Mouse (Mus musculus): ENCODE measurements at regions not wholly inside any gene's neighbourhood (a gene's known extent, or its start where the extent isn't known, plus 50 kb on each side); places are given as distances from the start of the nearest gene placed in this dataset.

DNA sequence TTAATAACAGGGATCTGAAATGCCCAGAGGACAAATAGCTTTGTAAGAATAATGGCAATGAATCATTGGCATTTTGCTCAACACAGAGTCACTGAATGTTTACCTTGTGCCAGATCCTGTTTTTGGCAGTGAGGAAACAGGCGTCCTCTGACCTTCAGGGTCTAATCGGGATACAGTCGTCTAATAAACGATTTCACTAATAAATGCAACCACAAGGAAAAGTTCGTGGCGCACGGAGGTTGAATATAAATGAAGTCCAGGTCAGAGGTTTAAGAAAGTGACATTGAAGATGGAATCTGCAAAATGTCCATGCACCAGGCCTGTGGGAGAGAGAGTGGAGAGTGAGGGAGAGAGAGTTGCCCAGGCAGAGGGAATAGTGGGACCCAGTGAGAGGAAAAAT lies 387.5 kb downstream of the 1810013L24Rik start:
- Histone ChIP-seq H3K9me3 (ENCODE audit: low read length) (no peaks in the 10 kb centered on the region), H3K4me1 (ENCODE audit: insufficient read depth, low read length) (no peaks in the 10 kb centered on the region), H3K27me3 (ENCODE audit: insufficient read depth, low read length) (0 out of 2 replicates have a peak, but pooled peaks cover 3% of the 10 kb centered on the region), H3K4me2 (ENCODE audit: low read depth, low read length, poor library complexity, severe bottlenecking) (no peak overlapping the region), H3K9ac (replicated peaks; ENCODE audit: low read length, poor library complexity, severe bottlenecking) (no peak overlapping the region), H3K4me3 (ENCODE audit: low read depth, low read length) (no peak overlapping the region), H3K36me3 (ENCODE audit: insufficient read depth, low read length) (no peaks in the 10 kb centered on the region), H3K27ac (ENCODE audit: low read depth, low read length) (no peak overlapping the region)
- TF ChIP-seq CTCF (IDR thresholded peaks at IDR 0.05) = no peak
- WGBS = 83% methylated on average over 7 of the region's 7 CpGs
- DNase-seq (ENCODE audit: low spot score) = no peak
- no peak for ATAC-seq (ENCODE audit: low FRiP score)

GRCm38 (mm10) chr16:9230178-9230577 lies 400.3 kb downstream of the 1810013L24Rik start:
- no peak overlapping the region for H3K4me2 ChIP-seq (ENCODE audit: low read depth, low read length, poor library complexity, severe bottlenecking)
- no peak overlapping the region for H3K4me3 ChIP-seq (ENCODE audit: low read depth, low read length)
- H3K4me1 ChIP-seq (ENCODE audit: insufficient read depth, low read length) = no peaks in the 10 kb centered on the region
- H3K9me3 ChIP-seq (ENCODE audit: low read length) = no peaks in the 10 kb centered on the region
- TF ChIP-seq CTCF (IDR thresholded peaks at IDR 0.05) = no peak
- no peaks in the 10 kb centered on the region for H3K27me3 ChIP-seq (ENCODE audit: insufficient read depth, low read length)
- no peak overlapping the region for H3K9ac ChIP-seq (replicated peaks; ENCODE audit: low read length, poor library complexity, severe bottlenecking)
- DNase-seq (ENCODE audit: low spot score) = no peak
- no peaks in the 10 kb centered on the region for H3K36me3 ChIP-seq (ENCODE audit: insufficient read depth, low read length)
- no peak overlapping the region for H3K27ac ChIP-seq (ENCODE audit: low read depth, low read length)
- no peak for ATAC-seq (ENCODE audit: low FRiP score)

DNA sequence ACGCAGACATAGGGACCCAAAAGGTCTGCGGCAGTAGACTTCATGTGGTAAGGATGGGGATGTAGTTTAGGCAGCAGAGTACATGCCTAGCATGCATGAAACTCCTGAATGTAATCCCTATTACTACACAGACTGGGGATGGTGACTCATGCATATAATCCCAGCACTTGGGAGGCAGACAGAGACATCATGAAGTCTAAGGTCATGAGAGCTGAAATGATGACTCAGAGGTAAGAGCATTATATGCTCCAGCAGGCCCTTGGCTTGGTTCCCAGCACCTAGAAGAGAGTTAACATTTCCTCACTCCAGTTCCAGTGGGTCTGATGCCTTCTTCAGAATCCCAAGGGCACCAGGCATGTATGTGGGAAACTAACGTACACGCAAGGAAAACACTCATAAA lies 412.2 kb downstream of the 1810013L24Rik start:
- no peak for TF ChIP-seq CTCF (IDR thresholded peaks at IDR 0.05)
- ATAC-seq (ENCODE audit: low FRiP score) (no peak), DNase-seq (ENCODE audit: low spot score) (no peak)
- Histone ChIP-seq H3K36me3 (ENCODE audit: insufficient read depth, low read length) (no peaks in the 10 kb centered on the region), H3K27me3 (ENCODE audit: insufficient read depth, low read length) (no peaks in the 10 kb centered on the region), H3K4me2 (ENCODE audit: low read depth, low read length, poor library complexity, severe bottlenecking) (no peak overlapping the region), H3K9ac (replicated peaks; ENCODE audit: low read length, poor library complexity, severe bottlenecking) (no peak overlapping the region), H3K27ac (ENCODE audit: low read depth, low read length) (no peak overlapping the region), H3K9me3 (ENCODE audit: low read length) (no peaks in the 10 kb centered on the region), H3K4me3 (ENCODE audit: low read depth, low read length) (no peak overlapping the region), H3K4me1 (ENCODE audit: insufficient read depth, low read length) (no peaks in the 10 kb centered on the region)
- WGBS = 95% methylated on average over 4 of the region's 4 CpGs

- H3K27ac ChIP-seq (ENCODE audit: low read depth, low read length) = no peak overlapping the region
- ATAC-seq (ENCODE audit: low FRiP score) = no peak
- H3K9ac ChIP-seq (replicated peaks; ENCODE audit: low read length, poor library complexity, severe bottlenecking) = no peak overlapping the region
- H3K4me2 ChIP-seq (ENCODE audit: low read depth, low read length, poor library complexity, severe bottlenecking) = no peak overlapping the region
- DNase-seq (ENCODE audit: low spot score) = no peak
- H3K27me3 ChIP-seq (ENCODE audit: insufficient read depth, low read length) = no peaks in the 10 kb centered on the region
- H3K4me3 ChIP-seq (ENCODE audit: low read depth, low read length) = no peak overlapping the region
- H3K36me3 ChIP-seq (ENCODE audit: insufficient read depth, low read length) = no peaks in the 10 kb centered on the region
- H3K4me1 ChIP-seq (ENCODE audit: insufficient read depth, low read length) = no peaks in the 10 kb centered on the region
- WGBS = 63% methylated on average over 3 of the region's 3 CpGs
- TF ChIP-seq CTCF (IDR thresholded peaks at IDR 0.05) = no peak
- H3K9me3 ChIP-seq (ENCODE audit: low read length) = no peaks in the 10 kb centered on the region
Measured at GRCm38 (mm10) chr16:9247198-9247597, 417.3 kb downstream of the 1810013L24Rik start.

DNA sequence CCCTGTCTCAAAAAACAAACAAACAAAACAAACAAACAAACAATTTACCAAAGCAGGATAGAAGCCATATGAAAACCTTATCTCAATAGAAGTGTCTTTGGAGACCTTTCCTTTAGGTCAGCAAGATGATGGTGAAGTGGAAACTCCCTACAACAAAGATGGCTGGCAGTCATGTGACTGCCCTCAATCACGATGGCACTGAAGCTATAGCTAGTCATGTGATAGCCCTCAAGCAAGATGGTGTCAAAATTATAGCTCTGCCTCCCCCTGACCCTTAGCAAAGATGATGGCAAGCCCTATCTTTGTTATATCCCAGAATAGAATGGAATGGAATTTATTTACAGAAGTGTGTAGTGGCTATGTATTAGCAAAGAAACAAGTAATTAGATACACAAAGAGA lies 423.2 kb downstream of the 1810013L24Rik start:
- Histone ChIP-seq H3K27ac (ENCODE audit: low read depth, low read length) (no peak overlapping the region), H3K36me3 (ENCODE audit: insufficient read depth, low read length) (no peaks in the 10 kb centered on the region), H3K4me3 (ENCODE audit: low read depth, low read length) (no peak overlapping the region), H3K9me3 (ENCODE audit: low read length) (no peaks in the 10 kb centered on the region), H3K4me2 (ENCODE audit: low read depth, low read length, poor library complexity, severe bottlenecking) (no peak overlapping the region), H3K4me1 (ENCODE audit: insufficient read depth, low read length) (no peaks in the 10 kb centered on the region), H3K9ac (replicated peaks; ENCODE audit: low read length, poor library complexity, severe bottlenecking) (no peak overlapping the region), H3K27me3 (ENCODE audit: insufficient read depth, low read length) (no peaks in the 10 kb centered on the region)
- ATAC-seq (ENCODE audit: low FRiP score) (no peak), DNase-seq (ENCODE audit: low spot score) (no peak)
- TF ChIP-seq CTCF (IDR thresholded peaks at IDR 0.05) = no peak
- 87% methylated on average over 1 of the region's 1 CpGs for WGBS

DNA sequence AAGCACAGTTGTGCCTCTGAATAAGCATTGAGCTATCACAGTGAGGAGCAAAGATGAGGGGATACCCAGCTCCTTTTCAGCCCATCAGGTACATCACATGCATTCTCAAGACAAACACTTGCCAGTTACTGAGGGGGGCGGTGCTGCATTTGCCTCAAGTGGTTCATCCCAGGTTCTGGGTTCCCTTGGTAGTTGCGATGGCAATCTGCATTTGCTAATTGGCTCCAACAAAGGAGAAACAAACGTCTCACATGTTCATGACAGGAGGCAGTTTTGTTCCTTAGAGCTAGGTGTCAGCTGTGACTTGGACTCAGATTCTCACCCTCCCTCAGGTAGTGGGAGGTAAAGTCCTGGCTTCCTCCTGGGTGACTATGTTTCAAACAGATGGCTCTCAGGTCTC lies 425.5 kb downstream of the 1810013L24Rik start:
- no peak overlapping the region for H3K4me2 ChIP-seq (ENCODE audit: low read depth, low read length, poor library complexity, severe bottlenecking)
- 61% methylated on average over 3 of the region's 3 CpGs for WGBS
- H3K27me3 ChIP-seq (ENCODE audit: insufficient read depth, low read length) = no peaks in the 10 kb centered on the region
- no peak for ATAC-seq (ENCODE audit: low FRiP score)
- no peaks in the 10 kb centered on the region for H3K4me1 ChIP-seq (ENCODE audit: insufficient read depth, low read length)
- no peak for TF ChIP-seq CTCF (IDR thresholded peaks at IDR 0.05)
- DNase-seq (ENCODE audit: low spot score) = no peak
- H3K4me3 ChIP-seq (ENCODE audit: low read depth, low read length) = no peak overlapping the region
- no peak overlapping the region for H3K9ac ChIP-seq (replicated peaks; ENCODE audit: low read length, poor library complexity, severe bottlenecking)
- H3K9me3 ChIP-seq (ENCODE audit: low read length) = no peaks in the 10 kb centered on the region
- H3K27ac ChIP-seq (ENCODE audit: low read depth, low read length) = no peak overlapping the region
- no peaks in the 10 kb centered on the region for H3K36me3 ChIP-seq (ENCODE audit: insufficient read depth, low read length)

- DNase-seq (ENCODE audit: low spot score) = no peak
- Histone ChIP-seq H3K4me2 (ENCODE audit: low read depth, low read length, poor library complexity, severe bottlenecking) (no peak overlapping the region), H3K4me1 (ENCODE audit: insufficient read depth, low read length) (no peaks in the 10 kb centered on the region), H3K27ac (ENCODE audit: low read depth, low read length) (no peak overlapping the region), H3K9ac (replicated peaks; ENCODE audit: low read length, poor library complexity, severe bottlenecking) (no peak overlapping the region), H3K36me3 (ENCODE audit: insufficient read depth, low read length) (no peaks in the 10 kb centered on the region), H3K4me3 (ENCODE audit: low read depth, low read length) (no peak overlapping the region), H3K27me3 (ENCODE audit: insufficient read depth, low read length) (no peaks in the 10 kb centered on the region), H3K9me3 (ENCODE audit: low read length) (no peaks in the 10 kb centered on the region)
- WGBS = 82% methylated on average over 3 of the region's 3 CpGs
- ATAC-seq (ENCODE audit: low FRiP score) = no peak
- no peak for TF ChIP-seq CTCF (IDR thresholded peaks at IDR 0.05)
Measured at GRCm38 (mm10) chr16:9260966-9261365, 431.1 kb downstream of the 1810013L24Rik start.

Data from midbrain, postnatal 0 days (tissue).